Mouse (Mus musculus) lung, postnatal 0 days (tissue): Measurements from ENCODE around the gene Tmem88b.

Experiments
- CTCF ChIP-seq: IDR thresholded peaks from 2 replicates; pipeline ENCODE4 v1.5.1; 2016; ENCODE audit warnings: antibody characterized with exemption, mild to moderate bottlenecking
- EP300 ChIP-seq: IDR thresholded peaks from 2 replicates; pipeline ENCODE4 v1.6.1; 2016; ENCODE audit warnings: antibody characterized with exemption, mild to moderate bottlenecking, control low read depth

- TF ChIP-seq CTCF, result no peak
- no peak for TF ChIP-seq EP300
Measured at GRCm38 (mm10) chr4:155746036-155746548, 39.6 kb downstream of the Tmem88b start.
